11 mouse cellular contexts compared by ENCODE assay signal in genomic region chr11:83471766-83472165, GRCm38 (mm10). TPM values are rescaled to one million over a fixed set of nuclear protein-coding genes. Genes with fewer than 3 reads are reported as not detected.
DNase-seq lines count a peak whose midpoint lies in the region; ATAC-seq and TF ChIP-seq lines count a peak whose summit lies in the region.
"Had no signal": no experiment of that assay in that cellular context is flagged by ENCODE, and none has a peak within 500 bp of the region (broad histone marks: within the 10 kb centered on the region; RNA-seq: fewer than 3 reads in every experiment).

No protein-coding gene starts in this region.

- peak overlapping the region; percentile 93; the same call in 1 of the 2 replicates for H3K4me3 ChIP-seq in gastrocnemius, adult 2 months
- 0 out of 2 replicates have a peak overlapping the region, but pooled peaks have one; percentile 84 for H3K4me3 ChIP-seq in forebrain, embryonic 15.5 days
- peak overlapping the region; percentile 84 for H3K4me3 ChIP-seq in liver, embryonic 16.5 days (ENCODE audit: low read depth, low read length)

- 93% methylated on average over 2 of the region's 2 CpGs for WGBS in forebrain, embryonic 15.5 days
- 86% methylated on average over 2 of the region's 2 CpGs for WGBS in liver, embryonic 16.5 days (ENCODE audit: insufficient replicate concordance)

- no peaks in the 10 kb centered on the region for H3K9me3 ChIP-seq in forebrain, embryonic 15.5 days
- H3K9me3 ChIP-seq in liver, embryonic 16.5 days (replicated peaks; ENCODE audit: control insufficient read depth, low read length) = no peaks in the 10 kb centered on the region

- no peak for DNase-seq in gastrocnemius, adult 2 months
- DNase-seq in gastrocnemius, adult 8-10 months (ENCODE audit: low spot score in 2 of 2) = no peak
- DNase-seq in A20 (ENCODE audit: low read depth, low spot score) = peak; percentile 50
- DNase-seq in frontal cortex, adult 2 months (ENCODE audit: extremely low spot score in 1 of 2, low spot score in 1 of 2) = no peak
- DNase-seq in cerebellum, postnatal 36 days = no peak
- no peak for DNase-seq in layer of hippocampus, adult 9-11 months
- DNase-seq: adrenal gland, adult 8-10 months; lung, adult 2 months had no signal

- peak overlapping the region; percentile 67 for H3K4me2 ChIP-seq in forebrain, embryonic 15.5 days (replicated peaks)
- peak overlapping the region; percentile 76 for H3K4me2 ChIP-seq in liver, embryonic 16.5 days (ENCODE audit: low read depth, low read length)

- no peak for TF ChIP-seq CTCF in gastrocnemius, adult 2 months (IDR thresholded peaks at IDR 0.05)

- no peaks in the 10 kb centered on the region for H3K27me3 ChIP-seq in forebrain, embryonic 15.5 days
- H3K27me3 ChIP-seq in liver, embryonic 16.5 days (ENCODE audit: control insufficient read depth, insufficient read depth, low read depth, low read length) = no peaks in the 10 kb centered on the region

- intact Hi-C loops in gastrocnemius, adult 2 months (cut with DNase I) = loop anchor here (1.0 kb wide), 2 partner anchors 27 to 31 kb away; no protein-coding TSS in a partner anchor

- peaks cover 3% of the 10 kb centered on the region; the same call in 1 of the 2 replicates for H3K36me3 ChIP-seq in forebrain, embryonic 15.5 days
- peaks cover 4% of the 10 kb centered on the region for H3K36me3 ChIP-seq in liver, embryonic 16.5 days (ENCODE audit: control insufficient read depth, insufficient read depth)

- no peak overlapping the region; the same call in 1 of the 2 replicates for H3K9ac ChIP-seq in forebrain, embryonic 15.5 days (replicated peaks)
- H3K9ac ChIP-seq in liver, embryonic 16.5 days (ENCODE audit: low read depth, low read length) = peak overlapping the region; percentile 62

- peaks cover 36% of the 10 kb centered on the region for H3K4me1 ChIP-seq in forebrain, embryonic 15.5 days
- H3K4me1 ChIP-seq in liver, embryonic 16.5 days (ENCODE audit: control insufficient read depth, low read depth, low read length) = peaks cover 16% of the 10 kb centered on the region

- H3K27ac ChIP-seq in gastrocnemius, adult 2 months = peak overlapping the region; percentile 95; the same call in 1 of the 2 replicates
- H3K27ac ChIP-seq in forebrain, embryonic 15.5 days (replicated peaks) = no peak overlapping the region
- H3K27ac ChIP-seq in liver, embryonic 16.5 days (ENCODE audit: low read length) = peak overlapping the region; percentile 13

- no peak for ATAC-seq in forebrain, embryonic 15.5 days (replicated peaks)
- ATAC-seq in liver, embryonic 16.5 days (ENCODE audit: low read depth) = no peak

RNA-seq across cellular contexts. Expression of gene Taf15, which starts 1.1 kb away (rescaled TPM):
- 10 to 100 TPM; 27.1 to 30.5 TPM for total RNA-seq in gastrocnemius, adult 2 months (2021)
- total RNA-seq in gastrocnemius, adult 8-10 months (2022) = 10 to 100 TPM; 17.5 to 28.4 (median 22.8) TPM
- 12.3 and 12.9 TPM in 2 replicates for polyA plus RNA-seq in forebrain, embryonic 15.5 days (2015; fragmentation: Nextera tagmentation; extraction: Ambion mirVana)
- polyA plus RNA-seq in liver, embryonic 16.5 days (2015; fragmentation: Nextera tagmentation; extraction: Ambion mirVana) = 4.1 and 4.2 TPM in 2 replicates
- 70.8 and 70.9 TPM in 2 replicates for polyA plus RNA-seq in frontal cortex, adult 2 months (2012; rRNA removed)

RNA-seq across cellular contexts. Expression of gene Mmp28, which starts 8.9 kb away (rescaled TPM):
- 1 to 10 TPM; 1.9 to 3.2 TPM for total RNA-seq in gastrocnemius, adult 2 months (2021)
- total RNA-seq in gastrocnemius, adult 8-10 months (2022) = 1 to 10 TPM; 1.7 to 2.6 (median 2.1) TPM
- 2.5 and 2.7 TPM in 2 replicates for polyA plus RNA-seq in forebrain, embryonic 15.5 days (2015; fragmentation: Nextera tagmentation; extraction: Ambion mirVana)
- polyA plus RNA-seq in liver, embryonic 16.5 days (2015; fragmentation: Nextera tagmentation; extraction: Ambion mirVana) = 0.37 and 0.42 TPM in 2 replicates
- polyA plus RNA-seq in frontal cortex, adult 2 months (2012; rRNA removed) = 3.6 and 3.9 TPM in 2 replicates

RNA-seq across cellular contexts. Expression of gene 1700020L24Rik, which starts 34.3 kb away (rescaled TPM):
- not detected for total RNA-seq in gastrocnemius, adult 2 months (2021)
- not detected for total RNA-seq in gastrocnemius, adult 8-10 months (2022)
- 0.22 and 0.36 TPM in 2 replicates for polyA plus RNA-seq in forebrain, embryonic 15.5 days (2015; fragmentation: Nextera tagmentation; extraction: Ambion mirVana)
- 1.7 and 2.4 TPM in 2 replicates for polyA plus RNA-seq in liver, embryonic 16.5 days (2015; fragmentation: Nextera tagmentation; extraction: Ambion mirVana)
- polyA plus RNA-seq in frontal cortex, adult 2 months (2012; rRNA removed) = 0.60 and 0.80 TPM in 2 replicates
- polyA plus RNA-seq: lung, adult 2 months had no signal

RNA-seq across cellular contexts. Expression of gene Gas2l2, which starts 42.5 kb away (rescaled TPM):
- not detected for total RNA-seq in gastrocnemius, adult 2 months (2021)
- total RNA-seq in gastrocnemius, adult 8-10 months (2022) = not detected
- 0.69 and 0.80 TPM in 2 replicates for polyA plus RNA-seq in forebrain, embryonic 15.5 days (2015; fragmentation: Nextera tagmentation; extraction: Ambion mirVana)
- not detected in 2 replicates for polyA plus RNA-seq in liver, embryonic 16.5 days (2015; fragmentation: Nextera tagmentation; extraction: Ambion mirVana)
- 0.04 TPM in 1 of 2 replicates, not detected in the other for polyA plus RNA-seq in frontal cortex, adult 2 months (2012; rRNA removed)
- polyA plus RNA-seq: spleen, adult 2 months had no signal

RNA-seq across cellular contexts. Expression of gene Heatr9, which starts 50.2 kb away (rescaled TPM):
- total RNA-seq in gastrocnemius, adult 2 months (2021) = not detected
- total RNA-seq in gastrocnemius, adult 8-10 months (2022) = not detected
- polyA plus RNA-seq in forebrain, embryonic 15.5 days (2015; fragmentation: Nextera tagmentation; extraction: Ambion mirVana) = not detected in 2 replicates
- polyA plus RNA-seq in liver, embryonic 16.5 days (2015; fragmentation: Nextera tagmentation; extraction: Ambion mirVana) = not detected in 2 replicates
- polyA plus RNA-seq in frontal cortex, adult 2 months (2012; rRNA removed) = not detected in 2 replicates
- total RNA-seq: adrenal gland, adult 8-10 months had no signal
